Mouse (Mus musculus) spleen, postnatal 14 days (tissue): ENCODE data around the gene Kcnk12.

Experiments used
- DNase-seq, 2 experiments: peaks; one replicate each; pipeline ENCODE4 v3.0.0; 2021 to 2022; ENCODE audit warnings: low spot score in 2 of 2

The Kcnk12 gene

GRCm38 (mm10) chr17:87785721-87786120, 12.1 kb downstream of the Kcnk12 start:
- DNase-seq: no peak

DNA sequence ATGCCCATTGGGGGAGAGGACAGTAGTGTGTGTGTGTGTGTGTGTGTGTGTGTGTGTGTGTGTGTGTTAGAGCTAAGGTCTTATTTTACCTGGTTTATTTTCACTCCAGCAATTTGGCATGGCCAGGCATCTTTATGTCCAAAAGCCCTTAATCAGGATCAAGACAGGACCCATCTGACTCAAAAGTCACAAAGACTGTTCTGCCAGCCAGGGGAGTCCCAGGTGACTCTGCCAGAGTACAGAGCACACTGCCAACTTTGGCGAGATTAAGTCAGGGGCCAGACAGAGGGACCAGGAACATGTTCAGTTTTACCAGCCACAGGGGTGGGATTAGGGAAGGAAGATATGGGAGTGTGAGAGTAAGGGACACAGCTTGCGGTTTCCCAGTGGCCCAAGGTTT, 12.9 kb downstream of the Kcnk12 start:
- DNase-seq: no peak

DNA sequence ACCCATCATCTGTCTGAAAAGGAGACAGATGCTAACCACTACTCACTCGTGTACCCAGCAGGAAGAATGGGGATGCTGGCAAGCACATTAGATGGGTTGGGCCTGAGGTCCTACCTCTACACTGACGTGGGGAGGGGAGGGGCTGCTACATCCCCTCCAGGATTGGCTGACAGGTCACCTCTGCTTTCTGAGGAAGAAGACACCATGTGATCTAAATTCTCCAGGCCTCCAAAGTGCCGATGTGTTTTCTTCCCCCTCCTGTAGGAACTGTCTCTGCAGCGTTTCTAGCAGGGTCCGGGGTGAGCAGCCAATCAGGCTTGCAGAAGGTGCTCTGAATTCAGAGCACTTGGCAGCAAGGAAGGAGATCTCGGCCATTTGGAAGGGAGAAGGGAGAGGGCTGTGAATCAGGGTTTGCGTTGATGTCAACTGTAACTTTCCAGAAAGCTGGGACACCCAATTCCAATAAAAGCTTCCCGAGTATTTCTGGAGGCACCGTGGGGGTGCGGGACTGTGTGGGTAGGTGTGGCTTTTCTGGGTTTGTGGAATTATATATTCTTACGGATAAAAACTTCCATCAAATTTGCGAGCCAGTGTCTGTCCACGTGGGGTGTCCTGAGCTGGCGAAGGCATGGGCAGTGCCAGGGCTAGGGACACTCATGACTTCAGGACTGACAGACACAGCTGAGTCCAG, 13.5 kb downstream of the Kcnk12 start:
- DNase-seq: no peak

GRCm38 (mm10) chr17:87781244-87781643, 16.6 kb downstream of the Kcnk12 start:
- DNase-seq: no peak

- DNase-seq: no peak
Observed at GRCm38 (mm10) chr17:87780164-87780563, 17.6 kb downstream of the Kcnk12 start.

GRCm38 (mm10) chr17:87774982-87775381, 22.8 kb downstream of the Kcnk12 start:
- DNase-seq: no peak

DNA sequence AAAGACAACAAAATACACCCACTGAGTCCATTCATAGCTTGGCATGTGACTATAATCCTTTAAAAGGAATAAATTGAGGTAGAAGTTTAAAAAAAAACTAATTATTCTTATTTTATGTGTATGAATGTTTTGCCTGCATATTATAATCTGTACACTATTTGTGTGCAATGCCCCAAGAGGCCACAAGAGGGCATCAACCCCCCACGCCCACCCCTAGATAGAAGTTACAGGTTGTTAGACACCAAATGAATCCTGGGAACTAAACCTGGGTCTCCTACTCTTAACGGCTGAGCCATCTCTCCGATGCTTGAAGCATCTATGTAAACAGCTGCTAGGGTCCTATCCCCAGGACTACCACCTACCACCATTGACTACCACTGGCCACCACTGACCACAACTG, 24.6 kb downstream of the Kcnk12 start:
- no peak for DNase-seq

DNA sequence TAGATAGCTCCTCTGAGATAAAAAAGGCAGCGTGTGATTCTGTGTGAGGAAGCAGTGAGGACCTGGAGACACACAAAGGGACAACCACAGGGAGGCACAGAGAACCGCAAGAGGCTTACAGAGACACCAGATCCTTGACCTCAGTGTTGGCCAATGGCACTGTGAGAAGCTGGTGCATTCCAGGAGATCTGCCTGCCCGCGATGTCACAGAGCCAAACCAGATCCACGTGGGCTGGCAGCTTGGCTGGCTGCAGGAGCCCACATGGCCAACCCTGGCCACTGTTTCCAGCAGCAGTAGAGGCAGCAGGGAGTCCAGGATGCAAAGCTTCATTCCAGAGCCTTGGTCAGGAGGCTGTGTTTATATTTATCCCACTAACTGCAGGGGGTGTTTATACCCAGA, 27.0 kb downstream of the Kcnk12 start:
- no peak for DNase-seq

DNA sequence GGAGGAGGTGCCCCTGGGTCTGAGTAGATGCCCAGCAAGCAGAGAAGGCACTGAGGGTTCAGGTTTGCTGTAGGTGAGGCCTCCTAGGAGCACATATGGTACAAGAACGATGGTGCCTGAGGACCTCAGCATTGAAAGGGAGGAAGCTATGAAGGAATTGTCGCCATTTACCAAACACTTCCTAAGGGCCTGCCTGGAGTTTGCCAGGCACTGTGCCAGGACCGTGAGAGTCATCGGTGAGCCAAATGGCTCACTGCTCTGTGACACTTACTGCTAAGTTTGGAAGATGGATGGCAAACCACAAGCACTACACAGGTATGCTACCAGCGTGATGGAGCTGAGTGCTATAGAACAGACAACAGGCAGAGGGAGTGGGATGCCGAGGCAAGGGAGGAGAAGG, 30.9 kb downstream of the Kcnk12 start:
- no peak for DNase-seq

- DNase-seq: no peak
Observed at GRCm38 (mm10) chr17:87765031-87765430, 32.8 kb downstream of the Kcnk12 start.

DNA sequence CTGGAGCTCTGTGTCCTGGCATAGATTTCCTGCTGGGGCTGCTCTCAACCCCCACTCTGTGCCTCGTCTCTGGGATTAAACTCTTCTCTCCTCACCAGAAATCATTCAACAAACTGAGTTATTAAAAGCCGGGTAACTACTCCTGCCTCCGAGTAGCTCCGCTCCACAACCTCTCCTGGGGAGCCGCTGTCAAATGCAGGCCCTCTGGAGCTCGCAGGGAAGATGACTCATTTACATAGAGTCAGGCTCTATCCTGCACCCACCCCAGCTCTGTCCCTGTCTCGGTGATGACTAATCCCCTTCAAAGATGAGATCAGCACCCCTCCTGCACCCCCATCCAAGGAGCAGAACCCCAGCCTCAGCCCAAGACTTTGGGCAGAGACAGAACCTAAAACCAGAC, 34.6 kb downstream of the Kcnk12 start:
- no peak for DNase-seq

GRCm38 (mm10) chr17:87760315-87760714, 37.5 kb downstream of the Kcnk12 start:
- no peak for DNase-seq

DNA sequence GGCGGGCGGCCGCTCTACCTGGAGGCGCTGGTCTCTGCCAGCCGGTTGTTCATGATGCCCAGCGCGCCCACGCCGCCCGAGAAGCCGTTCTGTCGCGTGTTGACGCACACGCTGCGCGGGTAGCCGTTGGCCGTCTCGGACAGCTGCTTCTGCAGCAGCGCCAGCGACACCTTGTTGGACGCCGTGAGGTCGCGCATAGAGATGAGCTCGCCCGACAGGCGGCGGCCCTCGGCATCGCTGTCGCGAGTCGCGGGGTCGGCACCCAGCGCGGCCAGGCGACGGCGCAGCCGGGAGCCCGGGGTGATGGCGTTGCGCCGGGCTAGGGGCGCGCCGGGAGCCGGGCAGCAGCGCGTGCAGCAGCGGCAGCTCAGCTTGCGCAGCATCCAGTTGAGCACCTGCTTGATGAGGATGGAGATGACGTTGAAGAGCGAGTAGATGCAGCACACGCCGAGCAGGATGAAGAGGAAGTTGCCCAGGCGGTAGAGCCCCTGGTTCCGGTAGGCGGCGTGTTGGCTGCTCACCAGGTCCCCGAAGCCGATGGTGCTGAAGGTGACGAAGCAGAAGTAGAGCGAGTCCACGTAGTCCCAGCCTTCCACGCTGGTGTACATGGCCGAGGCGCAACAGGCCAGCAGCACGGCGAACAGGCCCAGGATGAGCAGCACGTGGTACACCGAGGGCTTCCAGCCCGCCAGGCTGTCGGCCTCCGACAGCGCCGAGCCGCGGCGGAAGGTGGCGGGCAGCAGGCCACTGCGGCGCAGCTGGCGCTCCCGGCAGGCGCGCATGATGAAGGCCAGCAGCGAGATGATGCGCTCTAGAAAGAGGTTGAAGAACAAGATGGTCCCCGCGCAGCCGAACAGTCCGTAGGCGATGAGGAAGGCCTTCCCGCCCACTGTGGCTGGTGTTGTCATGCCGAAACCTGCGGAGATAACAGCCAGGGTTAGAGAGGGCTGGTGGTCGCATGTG, 51.6 kb downstream of the Kcnk12 start:
- peak in 1 of 2 experiments; percentile 28 for DNase-seq

- no peak for DNase-seq
Observed at GRCm38 (mm10) chr17:87744985-87745925, 52.5 kb downstream of the Kcnk12 start.

DNA sequence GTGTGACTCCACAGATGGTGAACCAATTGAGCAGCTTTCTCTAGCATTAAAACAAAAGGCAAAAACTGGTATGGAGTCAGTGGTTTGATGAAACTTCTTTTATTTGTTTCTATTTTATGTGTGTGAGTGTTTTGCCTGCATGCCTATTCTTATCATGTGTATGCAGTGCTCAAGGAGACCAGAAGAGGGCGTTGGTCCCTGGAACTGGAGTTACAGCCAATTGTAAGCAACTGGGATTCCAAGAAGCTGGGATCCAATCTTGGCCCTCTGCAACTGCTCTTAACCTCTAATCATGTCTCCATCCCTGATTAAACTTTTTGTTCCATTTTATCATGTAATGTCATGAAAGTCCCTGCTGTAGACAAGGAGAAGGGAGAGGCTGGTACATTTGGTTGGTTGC, 58.0 kb downstream of the Kcnk12 start:
- no peak for DNase-seq

- no peak for DNase-seq
Observed at GRCm38 (mm10) chr17:87737144-87737543, 60.6 kb downstream of the Kcnk12 start.

- DNase-seq: no peak
Observed at GRCm38 (mm10) chr17:87734471-87734870, 63.3 kb downstream of the Kcnk12 start.

DNA sequence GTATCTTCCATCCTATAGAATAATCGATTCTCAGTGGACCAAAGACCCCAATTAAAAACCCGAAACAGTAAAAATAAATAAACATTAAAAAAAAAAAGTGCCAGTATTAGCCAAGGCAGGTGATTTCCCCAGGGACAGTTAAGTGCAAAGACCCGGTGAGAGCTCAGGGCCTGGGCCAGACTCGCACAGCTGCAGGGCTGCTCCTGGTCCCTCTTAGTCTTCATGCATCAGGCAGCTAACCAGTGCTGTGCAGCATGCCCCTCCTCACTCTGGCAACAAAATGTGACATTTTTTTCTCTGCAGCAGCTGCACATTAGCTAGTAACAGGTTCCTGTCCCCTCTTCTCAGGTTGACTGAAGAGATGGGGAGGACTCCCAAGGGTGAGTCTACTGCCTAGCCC, 65.8 kb downstream of the Kcnk12 start:
- DNase-seq: no peak

DNA sequence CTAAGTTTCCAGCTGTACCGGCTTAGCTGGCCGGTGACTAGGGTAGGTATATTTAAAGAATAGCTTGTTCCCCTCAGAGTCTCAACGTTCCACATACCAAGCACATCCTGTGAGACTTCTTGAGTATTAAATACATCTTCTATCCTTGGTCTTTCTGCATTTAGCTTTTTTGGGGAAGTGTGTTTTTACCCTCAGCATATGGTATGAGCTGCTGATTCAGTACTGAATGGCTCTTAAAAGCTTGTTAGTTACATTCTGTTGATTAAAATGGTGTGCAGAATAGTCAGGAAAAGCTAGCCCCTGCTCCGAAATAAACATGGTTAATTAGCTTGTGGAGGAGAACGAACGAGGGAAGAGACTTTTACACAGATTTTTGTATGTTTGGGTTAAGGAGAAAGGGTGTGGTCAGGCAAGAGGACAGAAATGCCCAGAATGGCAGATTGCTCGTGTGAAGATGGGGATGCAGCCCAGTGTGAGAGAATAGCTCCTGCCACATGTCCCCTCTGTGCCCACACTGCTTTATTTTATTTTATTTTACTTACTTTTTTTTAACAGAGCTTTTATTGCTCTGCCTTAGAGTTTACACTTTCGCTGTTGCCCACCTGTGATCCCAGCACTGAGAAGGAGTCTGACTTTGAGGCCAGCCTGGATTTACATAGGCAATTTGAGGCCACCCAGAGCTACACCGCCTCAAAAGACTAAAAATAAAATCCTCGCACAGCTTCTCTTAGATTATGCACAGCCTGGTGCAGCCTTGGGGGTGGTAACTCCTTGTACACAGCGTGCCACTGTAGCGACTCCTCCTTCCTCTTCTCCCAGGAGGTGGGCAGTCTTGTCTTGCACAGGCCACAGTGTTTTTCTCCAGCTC, 71.1 kb downstream of the Kcnk12 start:
- DNase-seq: no peak

- no peak for DNase-seq
Observed at GRCm38 (mm10) chr17:87724727-87725126, 73.1 kb downstream of the Kcnk12 start.

- DNase-seq: no peak
Observed at GRCm38 (mm10) chr17:87700101-87700500, 97.7 kb downstream of the Kcnk12 start.
